ENCODE assay signal across 9 mouse cellular contexts in the genomic region with DNA sequence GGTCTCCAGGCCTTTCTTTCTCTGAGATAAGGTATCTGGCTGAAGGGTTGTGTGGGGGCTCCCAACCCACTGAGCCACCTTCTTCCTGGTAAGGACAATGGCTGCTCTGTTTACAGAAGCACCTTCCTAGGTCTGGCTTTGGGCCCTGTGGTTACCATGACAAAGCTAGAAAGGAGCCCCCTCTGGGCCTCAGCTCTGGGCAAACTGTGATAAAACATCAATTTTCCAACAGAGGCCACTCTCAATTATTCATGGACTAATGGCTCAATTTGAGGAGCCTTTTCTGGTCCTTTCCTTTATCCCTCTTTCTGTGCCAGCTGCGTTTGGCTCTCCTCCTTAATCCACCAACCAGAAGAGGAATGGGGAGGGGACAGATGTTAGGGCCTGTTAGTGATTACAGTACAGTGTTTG.
DNase-seq lines count a peak whose midpoint lies in the region; ATAC-seq lines count a peak whose summit lies in the region.
"Had no signal": no experiment of that assay in that cellular context is flagged by ENCODE, and none has a peak within 500 bp of the region (broad histone marks: within the 10 kb centered on the region; RNA-seq: fewer than 3 reads in every experiment).

No protein-coding gene starts in this region.

- no peaks in the 10 kb centered on the region for H3K4me1 ChIP-seq in neural tube, embryonic 11.5 days (ENCODE audit: control insufficient read depth, insufficient read depth, low read length)
- peaks cover 16% of the 10 kb centered on the region for H3K4me1 ChIP-seq in forebrain, embryonic 15.5 days
- H3K4me1 ChIP-seq in limb, embryonic 12.5 days (replicated peaks) = peaks cover 18% of the 10 kb centered on the region

- WGBS in neural tube, embryonic 11.5 days = 0% methylated on average over 1 of the region's 1 CpGs
- WGBS in forebrain, embryonic 15.5 days = 0% methylated on average over 1 of the region's 1 CpGs
- 13% methylated on average over 1 of the region's 1 CpGs for WGBS in limb, embryonic 12.5 days

- H3K4me2 ChIP-seq in neural tube, embryonic 11.5 days (ENCODE audit: low read depth) = no peak overlapping the region
- H3K4me2 ChIP-seq in forebrain, embryonic 15.5 days (replicated peaks) = no peak overlapping the region
- no peak overlapping the region for H3K4me2 ChIP-seq in limb, embryonic 12.5 days
- H3K4me2 ChIP-seq: liver, embryonic 15.5 days had no signal

- peak; percentile 77 for ATAC-seq in neural tube, embryonic 11.5 days (ENCODE audit: insufficient read depth, low FRiP score, low TSS enrichment)
- ATAC-seq in forebrain, embryonic 15.5 days (replicated peaks) = peak; percentile 72
- ATAC-seq in limb, embryonic 12.5 days (ENCODE audit: insufficient number of reproducible peaks, insufficient read depth, low FRiP score, low TSS enrichment, low read depth) = 0 out of 2 replicates have a peak, but pooled peaks have one; percentile 29
- ATAC-seq: Patski had no signal

- no peak overlapping the region for H3K27ac ChIP-seq in neural tube, embryonic 11.5 days (ENCODE audit: low read depth, low read length)
- no peak overlapping the region for H3K27ac ChIP-seq in forebrain, embryonic 15.5 days (replicated peaks)
- H3K27ac ChIP-seq in limb, embryonic 12.5 days = peak overlapping the region; percentile 53; the same call in 1 of the 2 replicates
- H3K27ac ChIP-seq: liver, embryonic 15.5 days had no signal

- DNase-seq in neural tube, embryonic 11.5 days (ENCODE audit: low spot score) = peak; percentile 33
- DNase-seq in neural tube, embryonic 10.5 days (ENCODE audit: extremely low spot score, low spot score) = no peak
- no peak for DNase-seq in spleen, postnatal 36 days (ENCODE audit: low spot score in 2 of 2)
- no peak for DNase-seq in lung, postnatal 4 days
- no peak for DNase-seq in right cerebral cortex, postnatal 36 days (ENCODE audit: low spot score in 2 of 2)

- H3K36me3 ChIP-seq in neural tube, embryonic 11.5 days (ENCODE audit: control insufficient read depth, insufficient read depth, low read length) = no peaks in the 10 kb centered on the region
- H3K36me3 ChIP-seq in forebrain, embryonic 15.5 days = no peaks in the 10 kb centered on the region
- no peaks in the 10 kb centered on the region for H3K36me3 ChIP-seq in limb, embryonic 12.5 days
- H3K36me3 ChIP-seq: liver, embryonic 15.5 days had no signal

- H3K9me3 ChIP-seq in neural tube, embryonic 11.5 days (ENCODE audit: control insufficient read depth, low read length) = no peaks in the 10 kb centered on the region
- no peaks in the 10 kb centered on the region for H3K9me3 ChIP-seq in forebrain, embryonic 15.5 days
- no peaks in the 10 kb centered on the region for H3K9me3 ChIP-seq in limb, embryonic 12.5 days
- H3K9me3 ChIP-seq: liver, embryonic 15.5 days had no signal

- no peaks in the 10 kb centered on the region for H3K27me3 ChIP-seq in neural tube, embryonic 11.5 days (ENCODE audit: control insufficient read depth, insufficient read depth, low read length)
- H3K27me3 ChIP-seq in forebrain, embryonic 15.5 days = no peaks in the 10 kb centered on the region
- H3K27me3 ChIP-seq in limb, embryonic 12.5 days = no peaks in the 10 kb centered on the region
- H3K27me3 ChIP-seq: liver, embryonic 15.5 days; Patski had no signal

- H3K9ac ChIP-seq in neural tube, embryonic 11.5 days (ENCODE audit: low read length) = no peak overlapping the region
- no peak overlapping the region for H3K9ac ChIP-seq in forebrain, embryonic 15.5 days (replicated peaks)
- no peak overlapping the region for H3K9ac ChIP-seq in limb, embryonic 12.5 days (replicated peaks)
- H3K9ac ChIP-seq: liver, embryonic 15.5 days had no signal

- no peak overlapping the region for H3K4me3 ChIP-seq in neural tube, embryonic 11.5 days (ENCODE audit: low read depth, low read length)
- H3K4me3 ChIP-seq in forebrain, embryonic 15.5 days = no peak overlapping the region
- H3K4me3 ChIP-seq in limb, embryonic 12.5 days (replicated peaks) = no peak overlapping the region
- H3K4me3 ChIP-seq: liver, embryonic 15.5 days had no signal
